Mouse (Mus musculus): ENCODE data around the gene Ryk.

- TF ChIP-seq CTCF (IDR thresholded peaks at IDR 0.05; ENCODE audit: control insufficient read depth, insufficient read depth, low read length) (no peak), POLR2A (IDR thresholded peaks at IDR 0.05; ENCODE audit: borderline replicate concordance, control insufficient read depth, low read depth, low read length) (no peak)
Measured at GRCm38 (mm10) chr9:102793286-102793809, 41.4 kb upstream of the Ryk start.
